Mouse (Mus musculus) embryonic fibroblast, embryonic 13.5 days (primary cell): ENCODE measurements at regions not wholly inside any gene's neighbourhood (a gene's known extent, or its start where the extent isn't known, plus 50 kb on each side); places are given as distances from the start of the nearest gene placed in this dataset.

Source experiments
- CTCF ChIP-seq: IDR thresholded peaks from 2 replicates; pipeline ENCODE4 v1.5.1; 2011; ENCODE audit warnings: mild to moderate bottlenecking, control low read depth, low read length, moderate library complexity, borderline replicate concordance; ENCODE audit not compliant: insufficient read depth
- POLR2A ChIP-seq: IDR thresholded peaks from 2 replicates; pipeline ENCODE4 v1.6.1; 2011; ENCODE audit warnings: low read depth, mild to moderate bottlenecking, control low read depth, low read length, moderate library complexity

DNA sequence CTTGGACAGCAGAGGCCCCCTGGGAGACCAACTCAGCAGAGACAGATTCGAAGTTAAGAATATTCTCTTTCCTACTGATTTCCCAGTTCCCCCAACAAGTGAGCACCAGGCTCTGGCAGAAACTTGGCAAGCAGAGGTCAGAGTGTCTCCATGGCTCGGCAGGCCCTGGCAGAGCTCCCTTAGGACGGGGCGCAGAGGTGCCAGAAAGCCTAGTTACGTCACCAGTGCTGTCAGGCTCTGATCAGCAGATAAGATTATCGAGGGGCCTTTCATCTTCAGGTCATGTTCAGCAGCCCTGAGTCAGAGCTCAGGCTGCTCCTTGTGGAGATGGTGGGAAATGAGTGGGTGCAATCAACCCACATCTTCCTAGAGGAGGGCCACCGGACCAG is 196.2 kb downstream of the Sptssa start:
- TF ChIP-seq POLR2A, result no peak
- TF ChIP-seq CTCF, result no peak
